22 mouse cellular contexts compared by ENCODE assay signal in the genomic region with DNA sequence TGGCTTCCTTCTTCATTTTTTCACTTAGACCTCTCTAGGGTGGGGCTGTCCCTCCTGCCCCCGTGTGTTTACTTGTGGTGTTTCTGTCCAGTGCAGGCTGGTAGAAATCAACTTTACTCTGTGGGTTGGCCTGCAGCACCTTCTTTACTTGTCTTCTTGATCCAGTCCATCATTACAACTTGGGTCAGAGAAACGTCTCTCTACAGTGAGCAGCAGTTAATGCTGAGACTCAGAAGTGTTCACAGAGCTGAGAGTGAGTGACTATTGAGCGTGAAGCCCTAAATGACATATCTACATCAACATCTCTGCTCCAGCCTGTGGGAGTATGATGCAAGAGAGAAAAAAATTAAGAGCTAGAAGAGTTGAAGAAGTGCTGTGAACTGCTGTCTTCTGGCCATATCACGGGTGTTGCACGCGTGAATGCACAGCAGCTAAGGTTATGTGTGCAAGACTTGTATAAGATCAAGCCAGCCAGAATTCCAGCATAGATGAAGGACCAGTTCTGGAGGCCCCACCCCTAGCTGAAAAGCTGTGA.
DNase-seq lines count a peak whose midpoint lies in the region; ATAC-seq and TF ChIP-seq lines count a peak whose summit lies in the region.
"Had no signal": no experiment of that assay in that cellular context is flagged by ENCODE, and none has a peak within 500 bp of the region (broad histone marks: within the 10 kb centered on the region; RNA-seq: fewer than 3 reads in every experiment).

No protein-coding gene starts in this region.

- TF ChIP-seq POLR2A in MEL (IDR thresholded peaks at IDR 0.05; ENCODE audit: control insufficient read depth in 1 of 2, insufficient read depth in 1 of 2, low read depth in 1 of 2, low read length in 2 of 2, poor library complexity in 1 of 2): no peak

- no peaks in the 10 kb centered on the region; the same call in 1 of the 2 replicates for H3K27me3 ChIP-seq in midbrain, embryonic 11.5 days (ENCODE audit: control insufficient read depth, insufficient read depth, low read length)
- no peaks in the 10 kb centered on the region for H3K27me3 ChIP-seq in midbrain, embryonic 15.5 days (replicated peaks)
- no peaks in the 10 kb centered on the region for H3K27me3 ChIP-seq in MEL (ENCODE audit: control insufficient read depth in 1 of 2, insufficient read depth in 2 of 2, low read length in 2 of 2)
- H3K27me3 ChIP-seq: embryonic facial prominence, embryonic 13.5 days; embryonic facial prominence, embryonic 15.5 days had no signal

- H3K4me1 ChIP-seq in midbrain, embryonic 11.5 days (ENCODE audit: control insufficient read depth, insufficient read depth, low read length): peaks cover 7% of the 10 kb centered on the region
- peaks cover 4% of the 10 kb centered on the region; the same call in 1 of the 2 replicates for H3K4me1 ChIP-seq in midbrain, embryonic 15.5 days
- H3K4me1 ChIP-seq in MEL (ENCODE audit: control insufficient read depth in 1 of 2, insufficient read depth in 2 of 2, low read length in 2 of 2): peaks cover 44 to 46% of the 10 kb centered on the region in 2 experiments
- H3K4me1 ChIP-seq: embryonic facial prominence, embryonic 13.5 days; embryonic facial prominence, embryonic 15.5 days had no signal

- no peak overlapping the region for H3K27ac ChIP-seq in midbrain, embryonic 11.5 days (ENCODE audit: low read depth, low read length)
- no peak overlapping the region for H3K27ac ChIP-seq in midbrain, embryonic 15.5 days
- peak overlapping the region; percentile 92 for H3K27ac ChIP-seq in MEL (ENCODE audit: control insufficient read depth, low read depth, low read length)
- H3K27ac ChIP-seq: embryonic facial prominence, embryonic 13.5 days; embryonic facial prominence, embryonic 15.5 days had no signal

- TF ChIP-seq RAD21 in MEL (IDR thresholded peaks at IDR 0.05; ENCODE audit: low read depth, low read length): no peak

- TF ChIP-seq CTCF in MEL (IDR thresholded peaks at IDR 0.05 in 2 of 3, conservative IDR thresholded peaks at IDR 0.05 in 1 of 3; ENCODE audit: control insufficient read depth in 1 of 3, insufficient read depth in 1 of 3, low read depth in 2 of 3, low read length in 3 of 3, poor library complexity in 1 of 3, severe bottlenecking in 1 of 3): no peak

- H3K79me2 ChIP-seq in MEL (ENCODE audit: control insufficient read depth, insufficient read depth, low read length, poor library complexity): no peaks in the 10 kb centered on the region

- H3K9me3 ChIP-seq in midbrain, embryonic 11.5 days (ENCODE audit: control insufficient read depth, low read length): no peaks in the 10 kb centered on the region
- no peaks in the 10 kb centered on the region for H3K9me3 ChIP-seq in midbrain, embryonic 15.5 days
- no peaks in the 10 kb centered on the region for H3K9me3 ChIP-seq in MEL (replicated peaks; ENCODE audit: insufficient read depth, low read length)
- H3K9me3 ChIP-seq: embryonic facial prominence, embryonic 13.5 days; embryonic facial prominence, embryonic 15.5 days had no signal

- ATAC-seq in midbrain, embryonic 11.5 days (ENCODE audit: low FRiP score): no peak
- ATAC-seq in midbrain, embryonic 15.5 days (replicated peaks): no peak
- ATAC-seq: forebrain, embryonic 14.5 days; forebrain, embryonic 16.5 days had no signal

- WGBS in midbrain, embryonic 11.5 days: 92% methylated on average over 6 of the region's 6 CpGs
- 90% methylated on average over 6 of the region's 6 CpGs for WGBS in midbrain, embryonic 15.5 days

- H3K36me3 ChIP-seq in midbrain, embryonic 11.5 days (ENCODE audit: control insufficient read depth, insufficient read depth, low read length): no peaks in the 10 kb centered on the region
- no peaks in the 10 kb centered on the region for H3K36me3 ChIP-seq in midbrain, embryonic 15.5 days (replicated peaks)
- peaks cover 0 to 32% of the 10 kb centered on the region in 2 experiments; a peak in 2 of 4 replicates for H3K36me3 ChIP-seq in MEL (ENCODE audit: control insufficient read depth in 1 of 2, insufficient read depth in 2 of 2, low read length in 2 of 2)
- H3K36me3 ChIP-seq: embryonic facial prominence, embryonic 13.5 days; embryonic facial prominence, embryonic 15.5 days; G1E had no signal

- DNase-seq in midbrain, embryonic 11.5 days (ENCODE audit: low spot score, missing footprints): peak; percentile 56
- peak; percentile 84 for DNase-seq in A20 (ENCODE audit: low read depth, low spot score)
- DNase-seq in MEL (ENCODE audit: low read depth, low spot score): peak; percentile 74
- DNase-seq in natural killer cell, adult 2 months (ENCODE audit: low spot score in 2 of 2): no peak
- DNase-seq in heart, adult 11 months: no peak
- DNase-seq: adrenal gland, adult 2 months; adrenal gland, postnatal 10 days; adrenal gland, postnatal 25 days; cerebellum, adult 11 months; cerebellum, adult 18-20 months; cerebellum, adult 8-10 months; cerebellum, adult 9-11 months; cerebellum, postnatal 14 days; cerebellum, postnatal 36 days; embryo, embryonic 11 days had no signal

- no peak overlapping the region for H3K4me2 ChIP-seq in midbrain, embryonic 11.5 days
- no peak overlapping the region for H3K4me2 ChIP-seq in midbrain, embryonic 15.5 days
- H3K4me2 ChIP-seq: embryonic facial prominence, embryonic 13.5 days; embryonic facial prominence, embryonic 15.5 days had no signal

- peak; percentile 63 to 66; a peak in 3 of 4 replicates for TF ChIP-seq EP300 in MEL (IDR thresholded peaks at IDR 0.05; ENCODE audit: low read depth in 1 of 2, low read length in 2 of 2)

- no peak overlapping the region for H3K9ac ChIP-seq in midbrain, embryonic 11.5 days (ENCODE audit: low read length)
- no peak overlapping the region for H3K9ac ChIP-seq in midbrain, embryonic 15.5 days
- peak overlapping the region; percentile 56 for H3K9ac ChIP-seq in MEL (ENCODE audit: control insufficient read depth, low read depth, low read length, poor library complexity, severe bottlenecking)
- H3K9ac ChIP-seq: embryonic facial prominence, embryonic 13.5 days; embryonic facial prominence, embryonic 15.5 days had no signal

- no peak overlapping the region for H3K4me3 ChIP-seq in midbrain, embryonic 11.5 days (ENCODE audit: low read depth, low read length)
- no peak overlapping the region for H3K4me3 ChIP-seq in midbrain, embryonic 15.5 days
- H3K4me3 ChIP-seq in MEL (ENCODE audit: control insufficient read depth in 1 of 2, insufficient read depth in 1 of 2, low read depth in 2 of 2, low read length in 2 of 2): peak overlapping the region in 1 of 2 experiments; percentile 34; a peak in 1 of 4 replicates
- H3K4me3 ChIP-seq: embryonic facial prominence, embryonic 13.5 days; embryonic facial prominence, embryonic 15.5 days; erythroblast, embryonic 14.5 days had no signal

TF ChIP-seq in MEL, 35 proteins besides CTCF, POLR2A, EP300 and RAD21:
- no peak for TF ChIP-seq TAL1 (IDR thresholded peaks at IDR 0.05; ENCODE audit: low read length)
- TF ChIP-seq USF2 (IDR thresholded peaks at IDR 0.05; ENCODE audit: borderline replicate concordance in 1 of 2, insufficient read depth in 1 of 2, low read depth in 1 of 2, low read length in 2 of 2): no peak
- TF ChIP-seq TCF12 (IDR thresholded peaks at IDR 0.05; ENCODE audit: low read depth, low read length): peak; percentile 53; the same call in 1 of the 2 replicates
- no peak for TF ChIP-seq MAX (IDR thresholded peaks at IDR 0.05; ENCODE audit: low read length)
- TF ChIP-seq UBTF (IDR thresholded peaks at IDR 0.05; ENCODE audit: borderline replicate concordance, insufficient read depth, low read depth, low read length): no peak
- TF ChIP-seq CHD2 (IDR thresholded peaks at IDR 0.05; ENCODE audit: low read length): no peak
- peak; percentile 64; the same call in 1 of the 2 replicates for TF ChIP-seq POLR2AphosphoS2 (IDR thresholded peaks at IDR 0.05; ENCODE audit: low read length)
- no peak for TF ChIP-seq SMC3 (IDR thresholded peaks at IDR 0.05; ENCODE audit: low read depth, low read length)
- no peak for TF ChIP-seq ZMIZ1 (IDR thresholded peaks at IDR 0.05; ENCODE audit: low read depth, low read length)
- peak; percentile 89 for TF ChIP-seq ETS1 (IDR thresholded peaks at IDR 0.05; ENCODE audit: low read depth, low read length)
- 0 out of 2 replicates have a peak, but pooled peaks have one; percentile 28 for TF ChIP-seq NELFE (IDR thresholded peaks at IDR 0.05; ENCODE audit: low read depth, low read length)
- no peak for TF ChIP-seq POLR2AphosphoS5 (IDR thresholded peaks at IDR 0.05; ENCODE audit: borderline replicate concordance, low read depth, low read length)
- peak; percentile 48; the same call in 1 of the 2 replicates for TF ChIP-seq BHLHE40 (IDR thresholded peaks at IDR 0.05; ENCODE audit: borderline replicate concordance, low read depth, low read length)
- TF ChIP-seq USF1 (IDR thresholded peaks at IDR 0.05; ENCODE audit: low read depth, low read length): no peak
- TF ChIP-seq KAT2A (conservative IDR thresholded peaks at IDR 0.05; ENCODE audit: low read depth, low read length): peak; percentile 23; the same call in 1 of the 2 replicates
- peak; percentile 59 for TF ChIP-seq GATA1 (IDR thresholded peaks at IDR 0.05; ENCODE audit: low read depth, low read length)
- no peak for TF ChIP-seq MAZ (IDR thresholded peaks at IDR 0.05; ENCODE audit: low read depth, low read length)
- TF ChIP-seq TBP (IDR thresholded peaks at IDR 0.05; ENCODE audit: low read depth, low read length): no peak
- no peak for TF ChIP-seq CHD1 (IDR thresholded peaks at IDR 0.05; ENCODE audit: low read depth, low read length)
- TF ChIP-seq MEF2A (IDR thresholded peaks at IDR 0.05; ENCODE audit: extremely low read depth, insufficient replicate concordance, low read depth, low read length, poor library complexity, severe bottlenecking): no peak
- TF ChIP-seq ZC3H11A (IDR thresholded peaks at IDR 0.05; ENCODE audit: low read depth, low read length): no peak
- TF ChIP-seq ZNF384 (IDR thresholded peaks at IDR 0.05; ENCODE audit: low read depth, low read length): peak; percentile 87
- no peak; the same call in 1 of the 2 replicates for TF ChIP-seq MXI1 (IDR thresholded peaks at IDR 0.05; ENCODE audit: low read depth, low read length)
- TF ChIP-seq E2F4 (IDR thresholded peaks at IDR 0.05; ENCODE audit: borderline replicate concordance, low read depth, low read length): no peak
- peak; percentile 73 for TF ChIP-seq SIN3A (IDR thresholded peaks at IDR 0.05; ENCODE audit: low read length)
- TF ChIP-seq MYC (IDR thresholded peaks at IDR 0.05; ENCODE audit: low read depth, low read length): no peak
- TF ChIP-seq JUND (IDR thresholded peaks at IDR 0.05; ENCODE audit: low read depth, low read length): no peak

Comparison
In these comparisons a context has a peak if more than half of its experiments do, and no peak if none do; other contexts are left out.
1. DNase-seq: peak in midbrain, embryonic 11.5 days (single experiment), A20 (single experiment) and MEL (single experiment); none in natural killer cell, adult 2 months (0 of 2) and heart, adult 11 months (single experiment).